Mouse (Mus musculus): ENCODE measurements around the gene Rab38.

The Rab38 gene

GRCm38 (mm10) chr7:88536127-88536531, 106.1 kb downstream of the Rab38 start:
- DNase-seq: no peak

- no peak for DNase-seq
These were observed 106.7 kb downstream of the Rab38 start for GRCm38 (mm10) chr7:88536743-88537142.

All from lung, postnatal 4 days (tissue).